Mouse (Mus musculus) hindbrain, embryonic 10.5 days (tissue): ENCODE results near the gene Sez6l. TPM values are rescaled to one million over a fixed set of nuclear protein-coding genes. Genes with fewer than 3 reads are reported as not detected.
A peak's percentile ranks its signal among the peaks of the same experiment; 100 is the strongest.

ENCODE experiments used
- DNase-seq: peaks from one replicate; pipeline ENCODE4 v3.0.0-alpha.2; 2017; ENCODE audit warnings: low spot score
- H3K27ac ChIP-seq: fragments of 300-500 bp; sonication (generic); 2 replicates; pipeline ENCODE4 v1.5.1; 2016; ENCODE audit warnings: mild to moderate bottlenecking, moderate library complexity
- H3K27me3 ChIP-seq: fragments of 300-500 bp; sonication (generic); 2 replicates; pipeline ENCODE4 v1.6.1; 2016; ENCODE audit warnings: mild to moderate bottlenecking; ENCODE audit not compliant: poor library complexity, insufficient read depth, severe bottlenecking
- H3K36me3 ChIP-seq: fragments of 300-500 bp; sonication (generic); 2 replicates; pipeline ENCODE4 v1.6.1; 2016; ENCODE audit warnings: mild to moderate bottlenecking, moderate library complexity
- H3K4me1 ChIP-seq: fragments of 300-500 bp; sonication (generic); replicated peaks from 2 replicates; pipeline ENCODE4 v1.6.1; 2016; ENCODE audit warnings: mild to moderate bottlenecking
- H3K4me3 ChIP-seq: fragments of 300-500 bp; sonication (generic); 2 replicates; pipeline ENCODE4 v1.5.1; 2016; ENCODE audit warnings: mild to moderate bottlenecking, moderate library complexity
- H3K9me3 ChIP-seq: fragments of 300-500 bp; sonication (generic); 2 replicates; pipeline ENCODE4 v1.6.1; 2016; ENCODE audit warnings: mild to moderate bottlenecking, moderate library complexity
- WGBS: fragments of 180-500 bp; shearing (Covaris S2); methylation state at CpG from one replicate; pipeline ENCODE4 v1.1.7; 2016; 5-methylcytosine and 5-hydroxymethylcytosine counted together
- polyA plus RNA-seq: library from polyadenylated mRNA; unstranded; fragments of >200 nt; fragmentation: Nextera tagmentation; extraction: Ambion mirVana; gene quantifications from 2 replicates; pipeline ENCODE4 v1.2.1, GENCODE M21; 2016

Sez6l gene
- polyA plus RNA-seq, 1 experiment from 2014 or later = 6.0 TPM

GRCm38 (mm10) chr5:112548846-112549620, 28.0 kb downstream of the Sez6l start:
- Histone ChIP-seq H3K36me3 (no peaks in the 10 kb centered on the region), H3K27me3 (peaks cover 4% of the 10 kb centered on the region), H3K27ac (0 out of 2 replicates have a peak overlapping the region, but pooled peaks have one; percentile 23), H3K4me3 (no peak overlapping the region), H3K9me3 (no peaks in the 10 kb centered on the region), H3K4me1 (peaks cover 59% of the 10 kb centered on the region)
- 81% methylated on average over 12 of the region's 12 CpGs for WGBS
- no peak for DNase-seq

- 71% methylated on average over 6 of the region's 6 CpGs for WGBS
- Histone ChIP-seq H3K27ac (peak overlapping the region; percentile 62; the same call in 1 of the 2 replicates), H3K27me3 (peaks cover 12% of the 10 kb centered on the region), H3K36me3 (no peaks in the 10 kb centered on the region), H3K4me3 (no peak overlapping the region), H3K4me1 (peaks cover 47% of the 10 kb centered on the region), H3K9me3 (no peaks in the 10 kb centered on the region)
- no peak for DNase-seq
Observed at GRCm38 (mm10) chr5:112546771-112547170, 30.2 kb downstream of the Sez6l start.

- DNase-seq = no peak
- peaks cover 12% of the 10 kb centered on the region for H3K27me3 ChIP-seq
- H3K9me3 ChIP-seq = 0 out of 2 replicates have a peak, but pooled peaks cover 4% of the 10 kb centered on the region
- no peak overlapping the region for H3K4me3 ChIP-seq
- WGBS = 76% methylated on average over 3 of the region's 3 CpGs
- H3K27ac ChIP-seq = no peak overlapping the region
- no peaks in the 10 kb centered on the region for H3K36me3 ChIP-seq
- peaks cover 16% of the 10 kb centered on the region for H3K4me1 ChIP-seq
Observed at GRCm38 (mm10) chr5:112538295-112538694, 38.7 kb downstream of the Sez6l start.

GRCm38 (mm10) chr5:112535868-112536267, 41.1 kb downstream of the Sez6l start:
- Histone ChIP-seq H3K9me3 (peaks cover 12% of the 10 kb centered on the region), H3K4me1 (peaks cover 29% of the 10 kb centered on the region), H3K36me3 (peaks cover 4% of the 10 kb centered on the region; the same call in 1 of the 2 replicates), H3K4me3 (no peak overlapping the region), H3K27ac (no peak overlapping the region), H3K27me3 (peaks cover 18% of the 10 kb centered on the region)
- DNase-seq = no peak
- 84% methylated on average over 12 of the region's 12 CpGs for WGBS

- no peak overlapping the region for H3K4me3 ChIP-seq
- H3K4me1 ChIP-seq = peaks cover 31% of the 10 kb centered on the region
- no peak for DNase-seq
- H3K36me3 ChIP-seq = peaks cover 4% of the 10 kb centered on the region; the same call in 1 of the 2 replicates
- H3K27me3 ChIP-seq = peaks cover 33% of the 10 kb centered on the region
- 0 out of 2 replicates have a peak overlapping the region, but pooled peaks have one; percentile 23 for H3K27ac ChIP-seq
- peaks cover 10% of the 10 kb centered on the region for H3K9me3 ChIP-seq
- 40% methylated on average over 11 of the region's 11 CpGs for whole genome bisulfite sequencing
Observed at GRCm38 (mm10) chr5:112534146-112534545, 42.8 kb downstream of the Sez6l start.

GRCm38 (mm10) chr5:112533312-112534075, 43.5 kb downstream of the Sez6l start:
- WGBS = 49% methylated on average over 16 of the region's 16 CpGs
- H3K27ac ChIP-seq = no peak overlapping the region
- peaks cover 4% of the 10 kb centered on the region; the same call in 1 of the 2 replicates for H3K36me3 ChIP-seq
- H3K4me3 ChIP-seq = no peak overlapping the region
- H3K4me1 ChIP-seq = peaks cover 37% of the 10 kb centered on the region
- peaks cover 8% of the 10 kb centered on the region for H3K9me3 ChIP-seq
- H3K27me3 ChIP-seq = peaks cover 33% of the 10 kb centered on the region
- no peak for DNase-seq

GRCm38 (mm10) chr5:112532894-112533293, 44.1 kb downstream of the Sez6l start:
- Histone ChIP-seq H3K27me3 (peaks cover 33% of the 10 kb centered on the region), H3K4me3 (no peak overlapping the region), H3K36me3 (peaks cover 4% of the 10 kb centered on the region; the same call in 1 of the 2 replicates), H3K27ac (no peak overlapping the region), H3K4me1 (peaks cover 43% of the 10 kb centered on the region), H3K9me3 (peaks cover 8% of the 10 kb centered on the region)
- 86% methylated on average over 5 of the region's 5 CpGs for WGBS
- no peak for DNase-seq

GRCm38 (mm10) chr5:112532210-112532609, 44.8 kb downstream of the Sez6l start:
- Histone ChIP-seq H3K36me3 (peaks cover 4% of the 10 kb centered on the region; the same call in 1 of the 2 replicates), H3K27me3 (peaks cover 33% of the 10 kb centered on the region), H3K27ac (no peak overlapping the region), H3K4me3 (no peak overlapping the region), H3K9me3 (peaks cover 8% of the 10 kb centered on the region), H3K4me1 (peaks cover 49% of the 10 kb centered on the region)
- 69% methylated on average over 8 of the region's 8 CpGs for WGBS
- DNase-seq = no peak

GRCm38 (mm10) chr5:112531111-112531510, 45.9 kb downstream of the Sez6l start:
- Histone ChIP-seq H3K9me3 (peaks cover 8% of the 10 kb centered on the region), H3K4me1 (peaks cover 55% of the 10 kb centered on the region), H3K4me3 (no peak overlapping the region), H3K27ac (no peak overlapping the region), H3K27me3 (peaks cover 29% of the 10 kb centered on the region), H3K36me3 (peaks cover 4% of the 10 kb centered on the region; the same call in 1 of the 2 replicates)
- DNase-seq = no peak
- WGBS = 52% methylated on average over 8 of the region's 8 CpGs

- DNase-seq = no peak
- H3K4me1 ChIP-seq = peaks cover 64% of the 10 kb centered on the region
- no peak overlapping the region for H3K27ac ChIP-seq
- peaks cover 35% of the 10 kb centered on the region for H3K27me3 ChIP-seq
- no peaks in the 10 kb centered on the region for H3K36me3 ChIP-seq
- H3K4me3 ChIP-seq = no peak overlapping the region
- no peaks in the 10 kb centered on the region for H3K9me3 ChIP-seq
- WGBS = 85% methylated on average over 19 of the region's 19 CpGs
Observed at GRCm38 (mm10) chr5:112526936-112527335, 50.0 kb downstream of the Sez6l start.

GRCm38 (mm10) chr5:112526435-112526834, 50.5 kb downstream of the Sez6l start:
- H3K27me3 ChIP-seq = peaks cover 36% of the 10 kb centered on the region
- no peak for DNase-seq
- H3K4me3 ChIP-seq = no peak overlapping the region
- WGBS = 84% methylated on average over 7 of the region's 7 CpGs
- peaks cover 67% of the 10 kb centered on the region for H3K4me1 ChIP-seq
- no peaks in the 10 kb centered on the region for H3K9me3 ChIP-seq
- no peak overlapping the region for H3K27ac ChIP-seq
- no peaks in the 10 kb centered on the region for H3K36me3 ChIP-seq

GRCm38 (mm10) chr5:112525980-112526379, 51.0 kb downstream of the Sez6l start:
- H3K27me3 ChIP-seq = peaks cover 32% of the 10 kb centered on the region
- 81% methylated on average over 3 of the region's 3 CpGs for WGBS
- no peak for DNase-seq
- H3K36me3 ChIP-seq = no peaks in the 10 kb centered on the region
- H3K4me3 ChIP-seq = no peak overlapping the region
- peak overlapping the region; percentile 19; the same call in 1 of the 2 replicates for H3K27ac ChIP-seq
- H3K9me3 ChIP-seq = no peaks in the 10 kb centered on the region
- H3K4me1 ChIP-seq = peaks cover 67% of the 10 kb centered on the region

- Histone ChIP-seq H3K9me3 (no peaks in the 10 kb centered on the region), H3K36me3 (no peaks in the 10 kb centered on the region), H3K4me1 (peaks cover 70% of the 10 kb centered on the region), H3K4me3 (no peak overlapping the region), H3K27ac (peak overlapping the region; percentile 19), H3K27me3 (peaks cover 26% of the 10 kb centered on the region)
- WGBS = 74% methylated on average over 5 of the region's 5 CpGs
- no peak for DNase-seq
Observed at GRCm38 (mm10) chr5:112525271-112525670, 51.7 kb downstream of the Sez6l start.
